Mouse (Mus musculus): Measurements from ENCODE around the gene Vrk2. TPM values are rescaled to one million over a fixed set of nuclear protein-coding genes. Genes with fewer than 3 reads are reported as not detected.

Gene Vrk2
- polyA plus RNA-seq, 1 experiment, result 1.5 TPM

DNA sequence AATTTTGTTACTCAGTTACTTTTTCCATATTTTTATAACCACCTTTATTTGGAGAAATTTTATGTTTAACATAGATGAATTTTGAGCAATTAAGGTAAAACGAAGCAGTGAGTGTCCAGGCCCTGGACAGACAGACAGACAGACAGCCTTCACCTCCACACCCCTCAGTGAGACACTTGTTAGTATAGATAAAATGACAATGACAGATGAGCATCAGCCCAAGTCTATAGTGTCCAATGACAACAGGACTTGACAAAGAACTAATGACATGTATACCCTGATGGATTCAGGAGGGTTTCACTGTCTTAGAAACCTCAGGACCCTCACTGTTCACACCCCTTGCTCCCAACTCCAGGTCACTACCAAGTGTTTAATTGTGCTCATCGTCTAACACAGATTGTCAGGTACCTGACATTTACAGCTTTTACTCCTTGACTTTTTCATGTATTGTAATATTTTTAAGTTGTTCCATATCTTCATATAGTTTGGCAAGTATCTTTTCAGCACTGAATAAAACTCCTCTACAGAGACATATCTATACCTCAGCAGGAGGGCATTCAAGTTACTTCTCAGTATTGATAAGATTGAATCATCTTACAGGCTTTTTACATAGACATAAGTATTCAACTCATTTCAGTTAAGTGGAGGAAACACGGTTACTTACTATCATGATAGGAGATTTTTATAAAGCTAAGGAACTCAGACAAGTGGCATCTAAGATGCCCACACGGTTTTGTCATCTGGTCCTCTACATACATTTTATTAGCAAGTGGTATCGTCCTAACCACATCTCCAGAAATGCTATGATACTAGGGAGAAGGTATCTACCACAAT lies 60.6 kb downstream of the Vrk2 start:
- H3K4me3 ChIP-seq (replicated peaks; ENCODE audit: insufficient read depth, low read depth, low read length), result no peak overlapping the region
- H3K4me1 ChIP-seq (ENCODE audit: control insufficient read depth, insufficient read depth, low read length), result no peaks in the 10 kb centered on the region
- H3K27me3 ChIP-seq (ENCODE audit: control insufficient read depth, insufficient read depth, low read length), result no peaks in the 10 kb centered on the region
- 93% methylated on average over 5 of the region's 5 CpGs for WGBS
- no peak overlapping the region for H3K27ac ChIP-seq (ENCODE audit: insufficient read depth, low read length)
- TF ChIP-seq CTCF (IDR thresholded peaks at IDR 0.05; ENCODE audit: borderline replicate concordance, insufficient read depth, low read depth, low read length) (no peak), POLR2A (IDR thresholded peaks at IDR 0.05; ENCODE audit: borderline replicate concordance, insufficient read depth, low read length) (no peak)
- no peak for DNase-seq

GRCm38 (mm10) chr11:26526861-26527260 lies 66.9 kb downstream of the Vrk2 start:
- Histone ChIP-seq H3K27me3 (ENCODE audit: control insufficient read depth, insufficient read depth, low read length) (no peaks in the 10 kb centered on the region), H3K27ac (ENCODE audit: insufficient read depth, low read length) (no peak overlapping the region), H3K4me3 (replicated peaks; ENCODE audit: insufficient read depth, low read depth, low read length) (no peak overlapping the region), H3K4me1 (ENCODE audit: control insufficient read depth, insufficient read depth, low read length) (no peaks in the 10 kb centered on the region)
- no peak for DNase-seq
- 95% methylated on average over 2 of the region's 2 CpGs for WGBS
- TF ChIP-seq POLR2A (IDR thresholded peaks at IDR 0.05; ENCODE audit: borderline replicate concordance, insufficient read depth, low read length) (no peak), CTCF (IDR thresholded peaks at IDR 0.05; ENCODE audit: borderline replicate concordance, insufficient read depth, low read depth, low read length) (no peak)

- no peak overlapping the region for H3K4me3 ChIP-seq (replicated peaks; ENCODE audit: insufficient read depth, low read depth, low read length)
- no peaks in the 10 kb centered on the region for H3K27me3 ChIP-seq (ENCODE audit: control insufficient read depth, insufficient read depth, low read length)
- H3K4me1 ChIP-seq (ENCODE audit: control insufficient read depth, insufficient read depth, low read length), result no peaks in the 10 kb centered on the region
- no peak overlapping the region for H3K27ac ChIP-seq (ENCODE audit: insufficient read depth, low read length)
- no peak for DNase-seq
- TF ChIP-seq POLR2A (IDR thresholded peaks at IDR 0.05; ENCODE audit: borderline replicate concordance, insufficient read depth, low read length), result no peak
- TF ChIP-seq CTCF (IDR thresholded peaks at IDR 0.05; ENCODE audit: borderline replicate concordance, insufficient read depth, low read depth, low read length), result no peak
- 80% methylated on average over 3 of the region's 3 CpGs for WGBS
Measured at GRCm38 (mm10) chr11:26518991-26519390, 74.8 kb downstream of the Vrk2 start.

- H3K4me1 ChIP-seq (ENCODE audit: control insufficient read depth, insufficient read depth, low read length), result no peaks in the 10 kb centered on the region
- DNase-seq, result no peak
- H3K27me3 ChIP-seq (ENCODE audit: control insufficient read depth, insufficient read depth, low read length), result no peaks in the 10 kb centered on the region
- WGBS, result 73% methylated on average over 2 of the region's 2 CpGs
- H3K4me3 ChIP-seq (replicated peaks; ENCODE audit: insufficient read depth, low read depth, low read length), result no peak overlapping the region
- TF ChIP-seq POLR2A (IDR thresholded peaks at IDR 0.05; ENCODE audit: borderline replicate concordance, insufficient read depth, low read length) (no peak), CTCF (IDR thresholded peaks at IDR 0.05; ENCODE audit: borderline replicate concordance, insufficient read depth, low read depth, low read length) (no peak)
- H3K27ac ChIP-seq (ENCODE audit: insufficient read depth, low read length), result no peak overlapping the region
Measured at GRCm38 (mm10) chr11:26516086-26516485, 77.7 kb downstream of the Vrk2 start.

- no peak overlapping the region for H3K27ac ChIP-seq (ENCODE audit: insufficient read depth, low read length)
- H3K4me3 ChIP-seq (replicated peaks; ENCODE audit: insufficient read depth, low read depth, low read length), result no peak overlapping the region
- H3K27me3 ChIP-seq (ENCODE audit: control insufficient read depth, insufficient read depth, low read length), result no peaks in the 10 kb centered on the region
- no peak for DNase-seq
- H3K4me1 ChIP-seq (ENCODE audit: control insufficient read depth, insufficient read depth, low read length), result no peaks in the 10 kb centered on the region
- no peak for TF ChIP-seq POLR2A (IDR thresholded peaks at IDR 0.05; ENCODE audit: borderline replicate concordance, insufficient read depth, low read length)
- TF ChIP-seq CTCF (IDR thresholded peaks at IDR 0.05; ENCODE audit: borderline replicate concordance, insufficient read depth, low read depth, low read length), result peak; percentile 34; the same call in 1 of the 2 replicates
Measured at GRCm38 (mm10) chr11:26513683-26514082, 80.1 kb downstream of the Vrk2 start.

DNA sequence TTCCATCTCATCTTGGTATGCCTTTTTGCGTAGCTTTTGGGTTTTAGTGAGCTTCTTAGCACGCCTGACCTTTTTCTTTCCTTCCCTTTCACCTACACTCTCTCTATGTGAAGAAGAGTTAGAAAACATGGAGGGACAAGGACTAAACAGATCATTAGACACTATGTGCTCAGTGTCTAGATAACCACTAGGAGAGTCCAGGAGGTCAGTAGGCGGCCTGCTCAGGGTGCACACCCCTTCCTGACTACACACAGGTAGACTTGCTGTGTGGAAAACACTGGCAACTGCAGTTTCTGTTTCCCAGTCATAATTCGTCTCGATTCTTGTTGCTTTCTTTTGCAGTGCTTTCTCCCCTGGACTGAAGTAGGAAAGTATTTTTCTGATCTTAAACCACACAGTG lies 97.8 kb downstream of the Vrk2 start:
- H3K27me3 ChIP-seq (ENCODE audit: control insufficient read depth, insufficient read depth, low read length), result no peaks in the 10 kb centered on the region
- TF ChIP-seq POLR2A (IDR thresholded peaks at IDR 0.05; ENCODE audit: borderline replicate concordance, insufficient read depth, low read length) (no peak), CTCF (IDR thresholded peaks at IDR 0.05; ENCODE audit: borderline replicate concordance, insufficient read depth, low read depth, low read length) (no peak)
- H3K27ac ChIP-seq (ENCODE audit: insufficient read depth, low read length), result no peak overlapping the region
- no peak for DNase-seq
- no peak overlapping the region for H3K4me3 ChIP-seq (replicated peaks; ENCODE audit: insufficient read depth, low read depth, low read length)
- WGBS, result 93% methylated on average over 5 of the region's 5 CpGs
- no peaks in the 10 kb centered on the region for H3K4me1 ChIP-seq (ENCODE audit: control insufficient read depth, insufficient read depth, low read length)

- Histone ChIP-seq H3K27me3 (ENCODE audit: control insufficient read depth, insufficient read depth, low read length) (no peaks in the 10 kb centered on the region), H3K27ac (ENCODE audit: insufficient read depth, low read length) (no peak overlapping the region), H3K4me1 (ENCODE audit: control insufficient read depth, insufficient read depth, low read length) (no peaks in the 10 kb centered on the region), H3K4me3 (replicated peaks; ENCODE audit: insufficient read depth, low read depth, low read length) (no peak overlapping the region)
- peak; percentile 34; the same call in 1 of the 2 replicates for TF ChIP-seq CTCF (IDR thresholded peaks at IDR 0.05; ENCODE audit: borderline replicate concordance, insufficient read depth, low read depth, low read length)
- TF ChIP-seq POLR2A (IDR thresholded peaks at IDR 0.05; ENCODE audit: borderline replicate concordance, insufficient read depth, low read length), result no peak
- DNase-seq, result peak in 1 of 2 experiments; percentile 15
- 78% methylated on average over 12 of the region's 12 CpGs for WGBS
Measured at GRCm38 (mm10) chr11:26489761-26490466, 103.9 kb downstream of the Vrk2 start.
